Mouse (Mus musculus) kidney, postnatal 0 days (tissue): ENCODE results near the gene Nav1. TPM values are rescaled to one million over a fixed set of nuclear protein-coding genes. Genes with fewer than 3 reads are reported as not detected.

ENCODE experiments used
- ATAC-seq: fragments of 200-750 bp; cut with Nextera tagmentation; replicated peaks from 2 replicates; pipeline ENCODE4 v1.8.0; 2017; ENCODE audit warnings: low read depth, moderate number of reproducible peaks, moderate TSS enrichment, moderate library complexity; ENCODE audit not compliant: low FRiP score
- DNase-seq: peaks from one replicate; pipeline ENCODE4 v3.0.0-alpha.2; 2016; ENCODE audit warnings: low spot score
- H3K27ac ChIP-seq: fragments of 300-500 bp; sonication (generic); 2 replicates; pipeline ENCODE4 v1.5.1; 2014; ENCODE audit warnings: mild to moderate bottlenecking
- H3K27me3 ChIP-seq: fragments of 300-500 bp; sonication (generic); 2 replicates; pipeline ENCODE4 v1.6.1; 2014; ENCODE audit warnings: low read length, mixed read lengths; ENCODE audit not compliant: insufficient read depth
- H3K36me3 ChIP-seq: fragments of 300-500 bp; sonication (generic); 2 replicates; pipeline ENCODE4 v1.6.1; 2014; ENCODE audit warnings: low read length, mixed read lengths; ENCODE audit not compliant: insufficient read depth
- H3K4me1 ChIP-seq: fragments of 300-500 bp; sonication (generic); replicated peaks from 2 replicates; pipeline ENCODE4 v1.6.1; 2014; ENCODE audit warnings: antibody characterized with exemption, low read length, mixed read lengths; ENCODE audit not compliant: insufficient read depth
- H3K4me2 ChIP-seq: fragments of 300-500 bp; sonication (generic); 2 replicates; pipeline ENCODE4 v1.6.1; 2014; ENCODE audit warnings: mild to moderate bottlenecking, low read length, moderate library complexity, mixed read lengths
- H3K4me3 ChIP-seq: fragments of 300-500 bp; sonication (generic); replicated peaks from 2 replicates; pipeline ENCODE4 v1.5.1; 2014; ENCODE audit warnings: low read depth, low read length
- H3K9ac ChIP-seq: fragments of 300-500 bp; sonication (generic); 2 replicates; pipeline ENCODE4 v1.6.1; 2014; ENCODE audit warnings: low read depth, low read length
- H3K9me3 ChIP-seq: fragments of 300-500 bp; sonication (generic); replicated peaks from 2 replicates; pipeline ENCODE4 v1.6.1; 2016; ENCODE audit warnings: low read length, inconsistent platforms, mixed read lengths
- CTCF ChIP-seq: IDR thresholded peaks from 2 replicates; pipeline ENCODE4 v1.5.1; 2016; ENCODE audit warnings: antibody characterized with exemption, low read depth, mild to moderate bottlenecking, moderate library complexity
- WGBS: fragments of 180-500 bp; shearing (Covaris S2); extraction: QIAGEN DNeasy Blood & Tissue Kit; methylation state at CpG from one replicate; pipeline ENCODE4 v1.1.7; 2014; 5-methylcytosine and 5-hydroxymethylcytosine counted together
- polyA plus RNA-seq: library from polyadenylated mRNA; unstranded; fragments of >200 nt; fragmentation: Nextera tagmentation; extraction: Ambion mirVana; gene quantifications from 2 replicates; pipeline ENCODE4 v1.2.1, GENCODE M21; 2015

Nav1 gene
- polyA plus RNA-seq, 1 experiment from 2014 or later, result 9.1 TPM

DNA sequence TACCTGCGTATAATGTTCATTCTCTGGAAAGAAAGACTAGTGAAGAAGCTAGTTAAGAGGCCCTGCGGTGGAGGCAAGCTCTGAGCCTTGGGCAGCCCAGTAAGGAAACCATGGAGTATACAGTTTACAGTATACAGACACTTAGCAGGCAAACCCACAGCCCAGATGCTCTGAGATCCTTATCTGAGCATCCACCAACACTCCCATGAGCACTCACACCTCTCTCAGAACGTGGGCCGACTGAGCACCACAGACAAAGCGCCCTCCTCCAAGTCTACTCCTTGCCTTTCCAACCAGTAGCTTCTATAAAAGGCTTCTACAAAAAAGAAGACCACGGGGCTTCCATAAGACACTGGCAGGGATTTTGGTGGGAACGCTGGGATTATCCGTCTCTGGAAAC lies 51.2 kb downstream of the Nav1 start:
- no peaks in the 10 kb centered on the region for H3K36me3 ChIP-seq
- DNase-seq (no peak), ATAC-seq (no peak)
- H3K4me3 ChIP-seq, result no peak overlapping the region
- no peak for TF ChIP-seq CTCF
- H3K27ac ChIP-seq, result no peak overlapping the region
- WGBS, result 89% methylated on average over 8 of the region's 8 CpGs
- H3K4me1 ChIP-seq, result peaks cover 28% of the 10 kb centered on the region
- H3K4me2 ChIP-seq, result no peak overlapping the region
- H3K9ac ChIP-seq, result no peak overlapping the region
- H3K9me3 ChIP-seq, result no peaks in the 10 kb centered on the region
- H3K27me3 ChIP-seq, result no peaks in the 10 kb centered on the region

DNA sequence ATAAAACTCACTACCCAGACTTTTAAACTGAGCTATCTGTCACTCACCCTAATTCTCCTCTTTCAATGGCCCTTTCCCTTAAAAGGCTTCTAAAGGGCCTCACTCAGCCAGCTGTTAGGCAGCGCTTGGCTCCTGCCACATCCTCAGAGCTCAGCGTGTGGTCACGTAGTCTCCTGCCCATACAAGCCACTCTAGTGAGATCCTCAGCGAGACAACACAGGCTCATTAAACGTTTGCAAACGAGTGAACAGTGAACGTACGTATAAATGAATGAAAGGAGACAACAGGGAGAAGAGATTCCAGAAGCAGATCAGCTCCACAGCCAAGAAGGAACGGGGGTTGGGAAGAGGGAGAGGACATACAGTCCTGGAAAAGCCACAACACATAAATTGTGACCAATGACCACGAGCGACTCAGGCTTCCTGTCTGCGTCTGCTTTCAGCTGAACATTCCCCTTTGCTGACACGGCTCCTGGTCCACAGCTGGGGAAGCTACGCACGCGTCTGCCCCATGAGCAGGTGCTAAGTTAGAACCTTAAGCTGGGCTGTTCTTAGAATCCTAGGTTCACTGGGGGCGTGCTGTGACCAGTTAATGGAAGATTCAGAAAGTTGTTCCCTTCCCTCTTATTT lies 52.3 kb downstream of the Nav1 start:
- H3K9me3 ChIP-seq, result no peaks in the 10 kb centered on the region
- H3K9ac ChIP-seq, result no peak overlapping the region
- ATAC-seq (0 out of 2 replicates have a peak, but pooled peaks have one; percentile 12), DNase-seq (peak; percentile 81)
- no peaks in the 10 kb centered on the region for H3K36me3 ChIP-seq
- H3K4me1 ChIP-seq, result peaks cover 25% of the 10 kb centered on the region
- TF ChIP-seq CTCF, result no peak
- H3K27ac ChIP-seq, result peak overlapping the region; percentile 57; the same call in 1 of the 2 replicates
- 19% methylated on average over 17 of the region's 17 CpGs for WGBS
- no peaks in the 10 kb centered on the region for H3K27me3 ChIP-seq
- H3K4me3 ChIP-seq, result no peak overlapping the region
- H3K4me2 ChIP-seq, result peak overlapping the region; percentile 23; the same call in 1 of the 2 replicates

DNA sequence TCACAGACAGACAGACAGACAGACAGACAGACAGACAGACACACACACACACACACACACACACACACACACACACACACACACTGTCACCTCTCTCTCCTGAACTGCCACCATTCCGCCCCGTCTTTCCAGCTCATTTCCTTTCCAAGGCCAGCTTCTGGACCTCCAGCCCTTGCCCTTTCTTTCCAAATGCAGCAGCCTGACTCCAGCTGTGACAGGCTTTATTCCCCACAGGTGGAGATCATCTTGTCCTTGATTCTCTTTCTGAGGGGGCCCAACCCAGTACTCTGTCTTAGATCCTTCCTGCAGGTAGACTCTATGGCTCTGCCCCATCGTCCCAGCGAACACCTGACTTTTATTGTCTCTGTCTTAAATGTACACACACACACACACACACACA lies 53.5 kb downstream of the Nav1 start:
- ATAC-seq, result no peak
- no peaks in the 10 kb centered on the region for H3K27me3 ChIP-seq
- peaks cover 36% of the 10 kb centered on the region for H3K4me1 ChIP-seq
- no peak overlapping the region for H3K9ac ChIP-seq
- no peak overlapping the region for H3K4me2 ChIP-seq
- no peaks in the 10 kb centered on the region for H3K36me3 ChIP-seq
- no peaks in the 10 kb centered on the region for H3K9me3 ChIP-seq
- no peak overlapping the region for H3K4me3 ChIP-seq
- 41% methylated on average over 4 of the region's 4 CpGs for WGBS
- TF ChIP-seq CTCF, result no peak
- no peak for DNase-seq
- H3K27ac ChIP-seq, result no peak overlapping the region

DNA sequence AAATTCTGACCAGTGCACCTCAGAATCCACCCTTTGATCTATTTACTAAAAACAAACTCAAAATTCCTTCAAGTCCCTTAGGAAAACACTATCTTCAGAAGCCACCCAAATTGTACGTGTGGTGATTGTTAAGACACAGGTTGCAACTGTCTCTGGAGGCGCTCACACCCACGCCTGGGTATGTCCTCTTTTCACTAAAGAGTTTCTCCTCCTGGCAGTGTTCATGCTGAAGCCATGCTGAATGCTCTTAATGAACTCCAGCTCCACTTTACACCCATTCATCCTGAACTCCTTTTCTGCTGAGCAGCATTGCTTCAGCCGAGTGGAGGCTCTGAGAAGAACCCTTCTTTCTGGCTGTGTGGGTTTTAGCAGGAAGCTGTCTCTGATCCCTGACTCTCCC lies 53.9 kb downstream of the Nav1 start:
- Histone ChIP-seq H3K9me3 (no peaks in the 10 kb centered on the region), H3K4me2 (no peak overlapping the region), H3K27ac (no peak overlapping the region), H3K9ac (no peak overlapping the region), H3K36me3 (no peaks in the 10 kb centered on the region), H3K4me3 (no peak overlapping the region), H3K4me1 (peaks cover 39% of the 10 kb centered on the region), H3K27me3 (no peaks in the 10 kb centered on the region)
- TF ChIP-seq CTCF, result no peak
- ATAC-seq, result no peak
- 58% methylated on average over 4 of the region's 4 CpGs for WGBS
- DNase-seq, result no peak

DNA sequence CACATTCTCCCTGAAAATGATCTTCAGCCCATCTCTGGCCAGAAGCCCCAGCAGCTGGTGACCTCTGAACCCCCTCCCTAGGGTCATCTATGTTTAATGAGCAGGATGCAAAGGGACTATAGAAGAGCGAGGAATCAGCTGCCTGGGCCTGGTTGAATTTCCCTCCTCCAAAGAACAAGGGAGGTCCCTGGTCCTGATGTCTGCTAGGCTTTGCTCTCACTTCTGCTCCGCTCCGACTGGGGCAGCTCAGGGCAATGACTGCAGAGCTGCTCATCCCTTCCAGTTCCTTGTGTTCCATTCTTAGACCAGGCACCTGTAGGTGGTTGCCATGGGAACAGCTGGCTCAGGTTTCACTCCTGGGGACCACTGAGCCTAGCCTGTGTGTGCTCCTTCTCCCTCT lies 56.2 kb downstream of the Nav1 start:
- Histone ChIP-seq H3K4me2 (no peak overlapping the region), H3K9me3 (no peaks in the 10 kb centered on the region), H3K36me3 (no peaks in the 10 kb centered on the region), H3K4me1 (peaks cover 39% of the 10 kb centered on the region), H3K27ac (no peak overlapping the region), H3K27me3 (no peaks in the 10 kb centered on the region), H3K4me3 (no peak overlapping the region), H3K9ac (no peak overlapping the region)
- DNase-seq (no peak), ATAC-seq (no peak)
- 61% methylated on average over 3 of the region's 3 CpGs for WGBS
- TF ChIP-seq CTCF, result no peak

DNA sequence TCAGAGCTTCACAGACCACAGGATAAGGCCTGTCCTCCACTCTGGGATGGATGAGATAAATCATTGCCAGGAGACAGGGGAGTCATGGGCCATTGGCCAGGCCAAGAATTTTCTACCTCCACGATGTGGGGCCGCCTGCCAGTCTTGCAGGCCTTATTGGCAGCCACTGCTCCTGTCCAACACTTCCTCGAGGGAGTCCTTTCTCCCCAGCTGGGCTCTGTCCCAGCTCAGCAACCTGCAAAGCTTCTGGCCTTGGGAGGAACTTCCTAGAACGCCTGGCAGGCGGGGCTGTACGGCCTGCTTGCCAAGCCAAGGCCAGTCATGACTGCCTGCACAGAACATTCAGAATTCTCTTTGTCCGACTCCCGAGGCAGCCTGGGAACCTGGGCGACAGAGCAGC lies 58.3 kb downstream of the Nav1 start:
- H3K4me2 ChIP-seq, result no peak overlapping the region
- no peak overlapping the region for H3K4me3 ChIP-seq
- 11% methylated on average over 9 of the region's 9 CpGs for WGBS
- peak overlapping the region; percentile 75 for H3K27ac ChIP-seq
- no peaks in the 10 kb centered on the region for H3K9me3 ChIP-seq
- TF ChIP-seq CTCF, result peak; percentile 26; the same call in 1 of the 2 replicates
- peak; percentile 64 for ATAC-seq
- no peaks in the 10 kb centered on the region for H3K36me3 ChIP-seq
- peaks cover 24% of the 10 kb centered on the region for H3K4me1 ChIP-seq
- DNase-seq, result peak; percentile 76
- H3K27me3 ChIP-seq, result no peaks in the 10 kb centered on the region
- H3K9ac ChIP-seq, result peak overlapping the region; percentile 28; the same call in 1 of the 2 replicates

DNA sequence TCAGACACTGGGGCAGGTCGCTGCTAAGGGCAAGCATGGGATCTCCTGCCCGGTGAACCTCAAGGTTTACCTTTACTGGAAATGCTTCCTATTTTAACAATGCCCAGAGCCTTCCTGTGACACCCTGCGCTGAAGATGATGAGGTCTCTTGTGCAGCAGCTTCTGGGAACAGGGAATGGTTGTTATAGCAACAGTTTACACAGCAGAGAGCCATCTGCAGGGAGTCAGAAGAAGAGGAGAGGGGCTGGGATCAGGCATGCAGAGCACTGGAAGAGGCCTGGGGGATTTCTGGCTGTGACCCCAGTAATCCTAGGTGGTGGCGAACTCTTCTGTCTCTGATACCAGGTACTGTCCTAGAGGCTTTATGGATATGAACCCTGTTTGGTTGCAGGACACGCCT lies 61.0 kb downstream of the Nav1 start:
- Histone ChIP-seq H3K9ac (no peak overlapping the region), H3K4me1 (peaks cover 22% of the 10 kb centered on the region), H3K27me3 (no peaks in the 10 kb centered on the region), H3K9me3 (no peaks in the 10 kb centered on the region), H3K27ac (no peak overlapping the region), H3K4me3 (no peak overlapping the region), H3K4me2 (no peak overlapping the region), H3K36me3 (no peaks in the 10 kb centered on the region)
- 74% methylated on average over 5 of the region's 5 CpGs for WGBS
- no peak for DNase-seq
- ATAC-seq, result no peak
- TF ChIP-seq CTCF, result no peak
